Mouse (Mus musculus) lung, postnatal 0 days (tissue): Measurements from ENCODE around the gene Med12.

Experiments
- CTCF ChIP-seq: IDR thresholded peaks from 2 replicates; pipeline ENCODE4 v1.5.1; 2016; ENCODE audit warnings: antibody characterized with exemption, mild to moderate bottlenecking
- EP300 ChIP-seq: IDR thresholded peaks from 2 replicates; pipeline ENCODE4 v1.6.1; 2016; ENCODE audit warnings: antibody characterized with exemption, mild to moderate bottlenecking, control low read depth

DNA sequence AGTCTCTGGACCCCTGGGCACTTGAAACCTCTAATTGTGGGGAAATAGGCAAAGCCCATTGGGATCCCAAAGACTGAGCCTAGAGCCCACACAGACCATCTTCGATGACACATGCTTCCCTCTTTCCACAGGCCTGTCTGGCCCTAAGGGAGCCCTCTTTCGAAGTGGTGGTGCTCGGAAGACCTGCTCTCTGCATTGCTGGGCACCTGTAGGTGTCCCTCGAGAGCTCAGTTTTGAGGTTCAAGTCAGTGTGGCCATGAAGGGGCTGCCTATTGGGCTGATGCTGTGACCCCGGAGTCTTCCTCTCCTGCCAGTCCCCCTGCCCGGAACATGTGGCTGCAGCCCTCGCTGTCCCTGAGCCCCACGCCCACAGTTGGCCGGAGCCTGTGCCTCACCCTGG is 27.8 kb downstream of the Med12 start:
- TF ChIP-seq CTCF (no peak), EP300 (no peak)
